Mouse (Mus musculus) heart, postnatal 0 days (tissue): ENCODE results near the gene Zbtb16.

ENCODE experiments used
- CTCF ChIP-seq: IDR thresholded peaks from 2 replicates; pipeline ENCODE4 v1.5.1; 2016; ENCODE audit warnings: antibody characterized with exemption, control low read depth, low read depth
- EP300 ChIP-seq: IDR thresholded peaks from 2 replicates; pipeline ENCODE4 v1.6.1; 2016; ENCODE audit warnings: antibody characterized with exemption, low read depth

DNA sequence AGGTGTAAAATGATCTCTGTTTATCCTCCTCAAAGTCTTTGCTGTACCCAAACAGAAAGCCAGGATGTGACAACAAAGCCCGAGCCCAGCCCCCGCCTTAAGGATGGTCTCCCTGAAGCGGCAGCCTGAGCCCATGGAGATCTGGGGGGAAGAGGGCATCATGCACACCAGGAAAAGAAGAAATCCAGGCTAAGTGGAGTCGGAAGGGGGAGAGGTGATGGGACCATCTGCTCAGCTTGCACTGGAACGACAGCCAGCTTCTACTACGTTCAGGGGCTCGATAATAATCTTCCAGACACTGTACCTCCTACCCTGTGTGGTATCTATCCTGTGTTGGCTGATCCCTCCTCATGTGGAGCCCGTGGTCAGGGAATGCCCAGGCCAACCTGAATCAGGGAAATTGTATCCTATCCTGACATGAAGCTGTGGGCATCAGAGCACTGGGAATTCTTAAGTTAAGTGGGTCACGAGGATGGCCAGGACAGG lies 124.7 kb downstream of the Zbtb16 start:
- no peak for TF ChIP-seq CTCF
- TF ChIP-seq EP300 = no peak
